Mouse (Mus musculus) G1E-ER4 (cell line): ENCODE measurements around the gene Stk33. TPM values are rescaled to one million over a fixed set of nuclear protein-coding genes. Genes with fewer than 3 reads are reported as not detected.

ENCODE experiments used
- GATA1 ChIP-seq: IDR thresholded peaks from one replicate; pipeline ENCODE4 v1.8.0; 2012; ENCODE audit warnings: low read length, inconsistent platforms
- polyA plus RNA-seq: library from polyadenylated mRNA; stranded (reverse); fragments of >175 nt; gene quantifications from 2 replicates; pipeline ENCODE4 v1.2.3, GENCODE M21; 2012

The Stk33 gene
- polyA plus RNA-seq, 1 experiment = not detected

GRCm38 (mm10) chr7:109282106-109282505 lies 156.8 kb downstream of the Stk33 start:
- no peak for TF ChIP-seq GATA1

- TF ChIP-seq GATA1 = no peak
Observed at GRCm38 (mm10) chr7:109276622-109277021, 162.3 kb downstream of the Stk33 start.

- no peak for TF ChIP-seq GATA1
Observed at GRCm38 (mm10) chr7:109275901-109276300, 163.0 kb downstream of the Stk33 start.

GRCm38 (mm10) chr7:109275151-109275550 lies 163.7 kb downstream of the Stk33 start:
- TF ChIP-seq GATA1 = no peak

- no peak for TF ChIP-seq GATA1
Observed at GRCm38 (mm10) chr7:109274289-109274688, 164.6 kb downstream of the Stk33 start.

- TF ChIP-seq GATA1 = no peak
Observed at GRCm38 (mm10) chr7:109269046-109269445, 169.8 kb downstream of the Stk33 start.

- no peak for TF ChIP-seq GATA1
Observed at GRCm38 (mm10) chr7:109267370-109267769, 171.5 kb downstream of the Stk33 start.

GRCm38 (mm10) chr7:109266181-109266580 lies 172.7 kb downstream of the Stk33 start:
- no peak for TF ChIP-seq GATA1

- TF ChIP-seq GATA1 = no peak
Observed at GRCm38 (mm10) chr7:109265606-109266005, 173.3 kb downstream of the Stk33 start.

- no peak for TF ChIP-seq GATA1
Observed at GRCm38 (mm10) chr7:109255506-109256352, 183.2 kb downstream of the Stk33 start.

- no peak for TF ChIP-seq GATA1
Observed at GRCm38 (mm10) chr7:109251418-109251817, 187.5 kb downstream of the Stk33 start.

- TF ChIP-seq GATA1 = no peak
Observed at GRCm38 (mm10) chr7:109244776-109245175, 194.1 kb downstream of the Stk33 start.

GRCm38 (mm10) chr7:109241313-109241712 lies 197.6 kb downstream of the Stk33 start:
- TF ChIP-seq GATA1 = no peak

GRCm38 (mm10) chr7:109239346-109239745 lies 199.5 kb downstream of the Stk33 start:
- no peak for TF ChIP-seq GATA1

- TF ChIP-seq GATA1 = no peak
Observed at GRCm38 (mm10) chr7:109238724-109239123, 200.2 kb downstream of the Stk33 start.

GRCm38 (mm10) chr7:109234882-109235640 lies 203.8 kb downstream of the Stk33 start:
- no peak for TF ChIP-seq GATA1
